Mouse (Mus musculus) MEL (cell line): ENCODE measurements around the gene Slfn5. TPM values are rescaled to one million over a fixed set of nuclear protein-coding genes. Genes with fewer than 3 reads are reported as not detected.

ENCODE experiments used
- DNase-seq: peaks from one replicate; pipeline ENCODE4 v3.0.0; 2011; ENCODE audit warnings: low read depth, low spot score
- H3K27ac ChIP-seq: 2 replicates; pipeline ENCODE4 v1.5.1; 2012; ENCODE audit warnings: low read depth, mild to moderate bottlenecking, control low read depth, low read length, moderate library complexity; ENCODE audit not compliant: control insufficient read depth
- H3K27me3 ChIP-seq, 2 experiments: fragments of 150-350 bp in 1 of 2; sonication (generic) in 1 of 2; 2 replicates each; pipeline ENCODE4 v1.6.1; 2012; ENCODE audit warnings: low read length in 2 of 2, mild to moderate bottlenecking in 2 of 2, improper control_type of control experiment in 1 of 2, moderate library complexity in 1 of 2; ENCODE audit not compliant: insufficient read depth in 2 of 2, control insufficient read depth in 1 of 2
- H3K36me3 ChIP-seq, 2 experiments: 2 replicates each; pipeline ENCODE4 v1.6.1; 2012 to 2014; ENCODE audit warnings: low read length in 2 of 2, improper control_type of control experiment in 1 of 2, inconsistent platforms in 1 of 2, mild to moderate bottlenecking in 1 of 2; ENCODE audit not compliant: insufficient read depth in 2 of 2, control insufficient read depth in 1 of 2
- H3K4me1 ChIP-seq, 2 experiments: fragments of 150-350 bp in 1 of 2; sonication (generic) in 1 of 2; 2 replicates each; pipeline ENCODE4 v1.6.1; 2012; ENCODE audit warnings: low read length in 2 of 2, improper control_type of control experiment in 1 of 2, mild to moderate bottlenecking in 1 of 2; ENCODE audit not compliant: insufficient read depth in 2 of 2, control insufficient read depth in 1 of 2
- H3K4me3 ChIP-seq, 2 experiments: fragments of 150-350 bp in 1 of 2; sonication (generic) in 1 of 2; 2 replicates each; pipeline ENCODE4 v1.5.1; 2012; ENCODE audit warnings: low read depth in 2 of 2, low read length in 2 of 2, mild to moderate bottlenecking in 2 of 2, moderate library complexity in 2 of 2, control low read depth in 1 of 2, improper control_type of control experiment in 1 of 2; ENCODE audit not compliant: control insufficient read depth in 1 of 2, insufficient read depth in 1 of 2
- H3K79me2 ChIP-seq: 2 replicates; pipeline ENCODE4 v1.6.1; 2012; ENCODE audit warnings: mild to moderate bottlenecking, low read length, moderate library complexity; ENCODE audit not compliant: control insufficient read depth, poor library complexity, insufficient read depth
- H3K9ac ChIP-seq: 2 replicates; pipeline ENCODE4 v1.6.1; 2012; ENCODE audit warnings: low read depth, mild to moderate bottlenecking, control low read depth, low read length, moderate library complexity; ENCODE audit not compliant: control insufficient read depth, poor library complexity, severe bottlenecking
- H3K9me3 ChIP-seq: fragments of 150-350 bp; sonication (generic); replicated peaks from 2 replicates; pipeline ENCODE4 v1.6.1; 2012; ENCODE audit warnings: mild to moderate bottlenecking, low read length, improper control_type of control experiment, moderate library complexity; ENCODE audit not compliant: insufficient read depth
- CHD2 ChIP-seq: IDR thresholded peaks from 2 replicates; pipeline ENCODE4 v1.6.1; 2011; ENCODE audit warnings: low read length, improper control_type of control experiment
- CTCF ChIP-seq, 3 experiments: IDR thresholded peaks in 2 of 3; conservative IDR thresholded peaks in 1 of 3; 2 replicates each; pipeline ENCODE4 v1.5.1; 2011 to 2012; ENCODE audit warnings: low read length in 3 of 3, low read depth in 2 of 3, mild to moderate bottlenecking in 2 of 3, improper control_type of control experiment in 1 of 3, inconsistent platforms in 1 of 3, mixed read lengths in 1 of 3, moderate library complexity in 1 of 3; ENCODE audit not compliant: control insufficient read depth in 1 of 3, insufficient read depth in 1 of 3, poor library complexity in 1 of 3, severe bottlenecking in 1 of 3
- E2F4 ChIP-seq: IDR thresholded peaks from 2 replicates; pipeline ENCODE4 v1.6.1; 2011; ENCODE audit warnings: low read depth, low read length, improper control_type of control experiment, borderline replicate concordance
- ELF1 ChIP-seq: IDR thresholded peaks from 2 replicates; pipeline ENCODE4 v1.6.1; 2014; ENCODE audit warnings: low read depth, mild to moderate bottlenecking, inconsistent platforms, low read length, improper control_type of control experiment, moderate library complexity
- EP300 ChIP-seq, 2 experiments: IDR thresholded peaks; 2 replicates each; pipeline ENCODE4 v1.6.1; 2011; ENCODE audit warnings: improper control_type of control experiment in 2 of 2, low read length in 2 of 2, low read depth in 1 of 2, mild to moderate bottlenecking in 1 of 2
- GABPA ChIP-seq: IDR thresholded peaks from 2 replicates; pipeline ENCODE4 v1.6.1; 2012; ENCODE audit warnings: low read depth, mild to moderate bottlenecking, inconsistent platforms, low read length, improper control_type of control experiment, moderate library complexity
- HCFC1 ChIP-seq: IDR thresholded peaks from 2 replicates; pipeline ENCODE4 v1.6.1; 2012; ENCODE audit warnings: low read depth, mild to moderate bottlenecking, inconsistent platforms, low read length, improper control_type of control experiment, moderate library complexity
- JUND ChIP-seq: IDR thresholded peaks from 2 replicates; pipeline ENCODE4 v1.6.1; 2011; ENCODE audit warnings: low read depth, mild to moderate bottlenecking, improper control_type of control experiment, low read length
- KAT2A ChIP-seq: conservative IDR thresholded peaks from 2 replicates; pipeline ENCODE4 v1.6.1; 2012; ENCODE audit warnings: low read depth, low read length, improper control_type of control experiment, inconsistent platforms
- MAFK ChIP-seq: IDR thresholded peaks from 2 replicates; pipeline ENCODE4 v1.6.1; 2011; ENCODE audit warnings: low read depth, mild to moderate bottlenecking, low read length, improper control_type of control experiment, borderline replicate concordance
- MAZ ChIP-seq: IDR thresholded peaks from 2 replicates; pipeline ENCODE4 v1.6.1; 2012; ENCODE audit warnings: low read depth, mild to moderate bottlenecking, inconsistent platforms, low read length, improper control_type of control experiment
- MEF2A ChIP-seq: IDR thresholded peaks from 2 replicates; pipeline ENCODE4 v1.6.1; 2014; ENCODE audit warnings: low read depth, mild to moderate bottlenecking, inconsistent platforms, low read length, improper control_type of control experiment; ENCODE audit not compliant: poor library complexity, insufficient replicate concordance, severe bottlenecking; ENCODE audit errors: extremely low read depth
- MXI1 ChIP-seq: IDR thresholded peaks from 2 replicates; pipeline ENCODE4 v1.6.1; 2011; ENCODE audit warnings: mild to moderate bottlenecking, low read depth, low read length, improper control_type of control experiment
- MYB ChIP-seq: IDR thresholded peaks from 2 replicates; pipeline ENCODE4 v1.6.1; 2011; ENCODE audit warnings: mild to moderate bottlenecking, low read depth, low read length, improper control_type of control experiment
- MYC ChIP-seq: IDR thresholded peaks from 2 replicates; pipeline ENCODE4 v1.6.1; 2011; ENCODE audit warnings: low read depth, mild to moderate bottlenecking, low read length, improper control_type of control experiment, moderate library complexity
- NELFE ChIP-seq: IDR thresholded peaks from 2 replicates; pipeline ENCODE4 v1.6.1; 2011; ENCODE audit warnings: low read depth, low read length, improper control_type of control experiment
- NRF1 ChIP-seq: IDR thresholded peaks from 2 replicates; pipeline ENCODE4 v1.6.1; 2014; ENCODE audit warnings: low read depth, mild to moderate bottlenecking, inconsistent platforms, low read length, improper control_type of control experiment, moderate library complexity; ENCODE audit not compliant: poor library complexity, insufficient read depth, severe bottlenecking
- POLR2AphosphoS5 ChIP-seq: IDR thresholded peaks from 2 replicates; pipeline ENCODE4 v1.6.1; 2012; ENCODE audit warnings: low read depth, borderline replicate concordance, mild to moderate bottlenecking, inconsistent platforms, low read length, moderate library complexity, mixed read lengths
- RAD21 ChIP-seq: IDR thresholded peaks from 2 replicates; pipeline ENCODE4 v1.6.1; 2011; ENCODE audit warnings: mild to moderate bottlenecking, low read depth, low read length, improper control_type of control experiment
- RCOR1 ChIP-seq: IDR thresholded peaks from 2 replicates; pipeline ENCODE4 v1.6.1; 2012; ENCODE audit warnings: low read depth, mild to moderate bottlenecking, inconsistent platforms, low read length, improper control_type of control experiment
- SIN3A ChIP-seq: IDR thresholded peaks from 2 replicates; pipeline ENCODE4 v1.6.1; 2012; ENCODE audit warnings: low read length, improper control_type of control experiment, inconsistent platforms
- SMC3 ChIP-seq: IDR thresholded peaks from 2 replicates; pipeline ENCODE4 v1.6.1; 2011; ENCODE audit warnings: low read depth, low read length, improper control_type of control experiment
- TBP ChIP-seq: IDR thresholded peaks from 2 replicates; pipeline ENCODE4 v1.8.0; 2011; ENCODE audit warnings: low read depth, low read length, improper control_type of control experiment
- TCF12 ChIP-seq: IDR thresholded peaks from 2 replicates; pipeline ENCODE4 v1.6.1; 2014; ENCODE audit warnings: low read depth, mild to moderate bottlenecking, inconsistent platforms, low read length, improper control_type of control experiment, moderate library complexity
- UBTF ChIP-seq: IDR thresholded peaks from 2 replicates; pipeline ENCODE4 v1.6.1; 2012; ENCODE audit warnings: low read depth, mild to moderate bottlenecking, inconsistent platforms, low read length, improper control_type of control experiment, moderate library complexity, borderline replicate concordance; ENCODE audit not compliant: insufficient read depth
- USF1 ChIP-seq: IDR thresholded peaks from 2 replicates; pipeline ENCODE4 v1.6.1; 2014; ENCODE audit warnings: low read depth, mild to moderate bottlenecking, inconsistent platforms, low read length, improper control_type of control experiment, moderate library complexity
- USF2 ChIP-seq, 2 experiments: IDR thresholded peaks; 2 replicates each; pipeline ENCODE4 v1.6.1; 2011 to 2012; ENCODE audit warnings: improper control_type of control experiment in 2 of 2, low read length in 2 of 2, borderline replicate concordance in 1 of 2, inconsistent platforms in 1 of 2, low read depth in 1 of 2, mild to moderate bottlenecking in 1 of 2; ENCODE audit not compliant: insufficient read depth in 1 of 2
- ZMIZ1 ChIP-seq: IDR thresholded peaks from 2 replicates; pipeline ENCODE4 v1.6.1; 2012; ENCODE audit warnings: low read depth, mild to moderate bottlenecking, inconsistent platforms, low read length, improper control_type of control experiment, moderate library complexity
- polyA plus RNA-seq, 2 experiments: library from polyadenylated mRNA; stranded (reverse) in 1 of 2; unstranded in 1 of 2; fragments of >175 nt in 1 of 2; fragments of >200 nt in 1 of 2; gene quantifications; 2 replicates each; pipeline versions ENCODE4 v1.2.1 to v1.2.4; 2012; ENCODE audit warnings: low replicate concordance in 2 of 2, low read depth in 1 of 2; ENCODE audit not compliant: insufficient read length in 2 of 2, insufficient read depth in 1 of 2, missing spikeins in 1 of 2
- total RNA-seq: library from RNA; depleted of rRNA; stranded (reverse); fragments of 300-350 nt; gene quantifications from 2 replicates; pipeline ENCODE4 v1.2.3, GENCODE M21; 2012

Slfn5 gene
- total and polyA plus RNA-seq, 3 experiments, result 0.67 to 3.6 TPM; not detected in 1

DNA sequence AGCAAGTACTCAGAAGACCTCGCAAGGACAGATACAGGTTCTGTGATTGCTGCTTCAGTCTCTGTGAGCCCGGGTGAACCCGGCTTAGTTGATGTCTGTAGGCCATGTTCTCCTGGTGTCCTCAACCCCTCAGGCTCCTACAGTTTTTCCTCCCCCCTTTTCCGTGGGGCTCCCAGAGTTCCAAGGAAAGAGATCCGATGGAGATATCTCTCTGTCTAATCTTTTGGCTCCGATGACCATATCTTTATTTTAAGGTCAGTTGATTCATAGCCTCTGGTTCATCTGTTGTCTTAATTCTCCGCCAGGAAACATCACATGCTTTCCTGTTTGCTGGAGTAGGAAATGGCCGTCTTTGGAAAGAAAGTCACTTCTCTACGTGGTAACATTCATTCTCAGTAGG lies 2.1 kb upstream of the Slfn5 start:
- no peak overlapping the region for H3K27ac ChIP-seq
- no peak overlapping the region for H3K9ac ChIP-seq
- no peak for DNase-seq
- H3K27me3 ChIP-seq, result no peaks in the 10 kb centered on the region; a peak in 1 of 4 replicates
- H3K4me3 ChIP-seq, result no peak overlapping the region
- peaks cover 0 to 10% of the 10 kb centered on the region in 2 experiments; a peak in 2 of 4 replicates for H3K4me1 ChIP-seq
- H3K36me3 ChIP-seq, result peaks cover 0 to 10% of the 10 kb centered on the region in 2 experiments; a peak in 2 of 4 replicates
- TF ChIP-seq POLR2AphosphoS5 (no peak), MEF2A (no peak), USF2 (IDR thresholded peaks at IDR 0.05; ENCODE audit: borderline replicate concordance in 1 of 2, insufficient read depth in 1 of 2, low read depth in 1 of 2, low read length in 2 of 2) (no peak), GABPA (no peak), ZMIZ1 (no peak), UBTF (no peak), MAFK (no peak), MYC (no peak), CTCF (IDR thresholded peaks at IDR 0.05 in 2 of 3, conservative IDR thresholded peaks at IDR 0.05 in 1 of 3; ENCODE audit: control insufficient read depth in 1 of 3, insufficient read depth in 1 of 3, low read depth in 2 of 3, low read length in 3 of 3, poor library complexity in 1 of 3, severe bottlenecking in 1 of 3) (no peak), TCF12 (no peak), EP300 (IDR thresholded peaks at IDR 0.05; ENCODE audit: low read depth in 1 of 2, low read length in 2 of 2) (no peak), USF1 (no peak), NRF1 (no peak), MXI1 (no peak)
- TF ChIP-seq, all 39 proteins: peak for 0
- Histone ChIP-seq H3K9me3 (no peaks in the 10 kb centered on the region), H3K79me2 (no peaks in the 10 kb centered on the region)

DNA sequence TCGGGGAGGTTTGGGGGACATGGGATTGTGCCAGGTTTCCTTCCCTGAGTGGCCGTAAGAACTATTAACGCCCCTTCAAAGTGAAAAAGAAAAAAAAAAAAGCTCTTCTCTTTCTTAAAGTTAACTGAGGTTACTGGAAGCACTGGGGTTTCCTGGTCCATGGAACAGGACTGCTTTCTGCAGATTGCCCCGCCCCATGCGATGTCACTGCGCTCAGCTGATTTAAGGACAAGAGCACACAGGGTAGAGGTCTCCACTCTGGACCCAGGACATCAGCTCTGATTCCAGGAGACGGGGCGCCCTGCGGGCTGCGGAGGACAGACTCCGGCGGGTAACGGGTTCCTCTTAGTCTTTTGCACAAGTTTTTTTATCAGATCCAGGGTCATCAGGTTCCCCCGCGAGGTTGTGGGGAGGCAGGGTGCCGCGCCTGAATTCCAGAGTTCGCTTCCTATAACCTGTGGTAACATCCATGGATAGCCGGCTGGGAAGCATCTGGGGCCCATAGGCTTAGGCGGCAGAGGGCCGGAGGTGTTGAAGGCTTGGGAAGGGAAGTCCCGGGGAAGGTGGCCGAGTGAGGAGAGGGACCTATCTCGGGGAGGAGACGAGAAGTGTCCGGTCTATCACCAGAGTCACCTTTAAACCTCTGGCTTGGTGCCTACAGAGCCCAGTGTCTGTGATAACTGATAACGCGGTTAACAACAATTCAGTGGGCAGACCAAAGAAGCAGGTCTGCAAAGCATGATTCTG lies 889 bp downstream of the Slfn5 start:
- no peaks in the 10 kb centered on the region for H3K9me3 ChIP-seq
- peak overlapping the region; percentile 48 to 54 for H3K4me3 ChIP-seq
- peak overlapping the region; percentile 57 for H3K27ac ChIP-seq
- H3K4me1 ChIP-seq, result peaks cover 0 to 13% of the 10 kb centered on the region in 2 experiments; a peak in 2 of 4 replicates
- H3K79me2 ChIP-seq, result no peaks in the 10 kb centered on the region
- H3K9ac ChIP-seq, result peak overlapping the region; percentile 53
- DNase-seq, result peak; percentile 81
- no peaks in the 10 kb centered on the region; a peak in 1 of 4 replicates for H3K27me3 ChIP-seq
- H3K36me3 ChIP-seq, result peaks cover 0 to 10% of the 10 kb centered on the region in 2 experiments; a peak in 2 of 4 replicates
- TF ChIP-seq E2F4 (no peak), ELF1 (no peak), EP300 (IDR thresholded peaks at IDR 0.05; ENCODE audit: low read depth in 1 of 2, low read length in 2 of 2) (peak; percentile 82), MAZ (0 out of 2 replicates have a peak, but pooled peaks have one; percentile 5), NRF1 (no peak), CTCF (IDR thresholded peaks at IDR 0.05 in 2 of 3, conservative IDR thresholded peaks at IDR 0.05 in 1 of 3; ENCODE audit: control insufficient read depth in 1 of 3, insufficient read depth in 1 of 3, low read depth in 2 of 3, low read length in 3 of 3, poor library complexity in 1 of 3, severe bottlenecking in 1 of 3) (no peak), JUND (no peak), SIN3A (no peak; the same call in 1 of the 2 replicates), CHD2 (no peak), MEF2A (no peak), MYC (no peak), MXI1 (no peak), HCFC1 (no peak), MYB (no peak), RAD21 (no peak), SMC3 (no peak; the same call in 1 of the 2 replicates), KAT2A (no peak), TBP (no peak; the same call in 1 of the 2 replicates), NELFE (no peak), ZMIZ1 (no peak), RCOR1 (peak; percentile 17; the same call in 1 of the 2 replicates)
